Mouse (Mus musculus) cortical plate, adult 2 months (tissue): ENCODE measurements around the gene Hoxd4.

ENCODE experiments used
- CTCF ChIP-seq: fragments of 200-500 bp; IDR thresholded peaks from 2 replicates; pipeline ENCODE4 v1.5.1; 2011; ENCODE audit warnings: mild to moderate bottlenecking, control low read depth, low read length; ENCODE audit not compliant: insufficient read depth; ENCODE audit errors: extremely low read depth
- POLR2A ChIP-seq: fragments of 200-500 bp; IDR thresholded peaks from 2 replicates; pipeline ENCODE4 v1.6.1; 2011; ENCODE audit warnings: mild to moderate bottlenecking, low read length, control low read depth; ENCODE audit not compliant: insufficient read depth; ENCODE audit errors: extremely low read depth

- no peak for TF ChIP-seq CTCF
- TF ChIP-seq POLR2A, result no peak
These were observed 12.7 kb upstream of the Hoxd4 start for GRCm38 (mm10) chr2:74699053-74699430.
